Mouse (Mus musculus): ENCODE results near the gene Ndufc1.
"Not testable (repeated sequence)": the region's sequence is repeated elsewhere in the genome, so short reads cannot be mapped to it uniquely, and the experiment has no call there.

Gene Ndufc1

GRCm38 (mm10) chr3:51395461-51396145 is 13.2 kb downstream of the Ndufc1 start:
- no peak for DNase-seq

DNA sequence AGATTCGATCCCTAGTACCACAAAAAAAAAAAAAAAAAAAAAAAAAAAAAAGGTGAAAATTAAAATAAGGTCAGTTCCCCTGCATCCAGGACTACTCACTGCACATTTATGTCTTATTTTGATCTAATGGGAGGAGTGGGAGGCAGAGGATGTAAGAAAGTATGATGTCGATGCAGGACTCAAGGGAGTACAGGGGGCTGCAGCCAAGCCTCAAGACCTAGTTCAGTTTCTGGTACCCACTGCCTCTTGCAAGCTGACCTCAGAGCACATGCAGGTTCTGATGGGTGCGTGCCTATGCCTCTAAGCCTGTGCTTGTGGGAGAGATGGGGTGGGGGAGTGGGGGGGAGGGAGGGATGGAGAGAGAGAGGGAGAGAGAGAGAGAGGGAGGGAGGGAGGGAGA is 13.9 kb downstream of the Ndufc1 start:
- DNase-seq = no peak

DNA sequence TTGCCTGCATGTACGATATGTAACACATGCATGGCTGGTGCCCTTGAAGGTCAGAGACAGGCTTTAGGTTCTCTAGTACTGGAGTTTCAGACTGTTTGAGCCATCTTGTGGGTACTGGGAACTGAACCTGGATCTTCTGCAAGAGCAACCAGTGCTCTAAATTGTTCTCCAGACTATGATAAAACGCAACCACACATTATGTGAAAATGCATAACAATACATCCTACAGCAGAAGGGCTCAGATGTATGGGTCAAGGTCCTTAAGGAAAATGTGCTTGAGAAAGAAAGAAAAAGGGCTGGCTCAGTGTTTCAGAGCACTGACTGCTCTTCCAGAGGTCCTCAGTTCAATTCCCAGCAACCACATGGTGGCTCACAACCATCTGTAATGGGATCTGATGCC is 15.1 kb downstream of the Ndufc1 start:
- no peak for DNase-seq

DNA sequence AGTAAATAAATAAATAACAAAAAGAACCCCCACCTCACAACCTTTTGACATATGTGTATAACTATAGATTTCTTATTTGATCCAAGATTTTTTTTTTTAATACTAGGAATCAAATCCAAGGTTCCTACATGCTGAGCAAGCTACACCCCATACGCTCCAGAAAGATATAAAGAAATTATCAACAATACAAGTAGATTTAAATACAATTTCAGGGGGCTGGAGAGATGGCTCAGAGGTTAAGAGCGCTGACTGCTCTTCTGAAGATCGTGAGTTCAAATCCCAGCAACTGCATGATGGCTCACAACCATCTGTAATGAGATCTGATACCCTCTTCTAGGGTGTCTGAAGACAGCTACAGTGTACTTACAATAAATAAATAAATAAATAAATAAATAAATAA is 15.8 kb downstream of the Ndufc1 start:
- DNase-seq = not testable (repeated sequence)

GRCm38 (mm10) chr3:51391591-51391990 is 17.2 kb downstream of the Ndufc1 start:
- no peak for DNase-seq

GRCm38 (mm10) chr3:51391095-51391494 is 17.7 kb downstream of the Ndufc1 start:
- no peak for DNase-seq

DNA sequence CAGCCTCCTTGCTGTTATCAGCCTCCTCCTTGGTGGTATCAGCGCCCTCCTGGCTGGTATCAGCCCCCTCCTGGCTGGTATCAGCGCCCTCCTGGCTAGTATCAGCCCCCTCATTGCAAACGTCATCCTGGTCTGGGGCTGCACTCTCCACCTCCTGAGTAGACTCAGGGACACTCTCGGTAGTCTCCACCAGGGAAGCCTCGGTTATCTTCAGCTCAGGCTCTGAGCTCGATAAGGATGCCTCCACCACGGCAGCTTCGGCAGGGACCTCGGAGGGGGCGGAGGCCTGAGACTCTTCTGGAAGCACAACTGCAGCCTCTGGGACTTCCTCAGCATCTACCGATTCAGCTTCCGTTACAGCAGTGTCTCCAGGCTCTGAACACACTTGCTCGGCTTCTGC is 19.9 kb downstream of the Ndufc1 start:
- no peak for DNase-seq

- DNase-seq = peak; percentile 55
These were observed 20.9 kb downstream of the Ndufc1 start for GRCm38 (mm10) chr3:51387868-51388381.

GRCm38 (mm10) chr3:51387134-51387451 is 21.7 kb downstream of the Ndufc1 start:
- DNase-seq = no peak

- DNase-seq = peak; percentile 47
These were observed 22.2 kb downstream of the Ndufc1 start for GRCm38 (mm10) chr3:51386441-51387133.

DNA sequence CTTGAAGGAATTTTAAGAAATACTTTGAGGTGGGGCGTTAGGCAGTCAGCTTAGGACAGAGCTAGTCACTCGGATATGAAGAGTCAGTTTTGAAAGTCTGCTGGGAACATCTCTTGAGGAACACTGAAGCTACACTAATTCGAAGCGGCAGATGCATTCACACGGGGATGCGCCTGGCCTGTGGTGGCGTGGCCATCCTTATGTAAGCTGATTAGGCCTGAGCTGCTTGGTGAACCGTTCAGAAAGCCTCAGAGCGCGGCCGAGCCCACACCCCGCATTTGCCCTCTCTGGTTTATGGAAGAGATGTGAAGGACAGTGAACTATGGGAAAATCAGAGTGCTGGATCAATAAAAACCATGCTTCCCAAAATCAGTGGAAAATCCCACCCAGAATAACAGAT is 25.4 kb downstream of the Ndufc1 start:
- DNase-seq = no peak

GRCm38 (mm10) chr3:51380660-51381014 is 28.2 kb downstream of the Ndufc1 start:
- no peak for DNase-seq

- DNase-seq = peak; percentile 56
These were observed 28.8 kb downstream of the Ndufc1 start for GRCm38 (mm10) chr3:51379786-51380659.

- no peak for DNase-seq
These were observed 30.2 kb downstream of the Ndufc1 start for GRCm38 (mm10) chr3:51378665-51378946.

DNA sequence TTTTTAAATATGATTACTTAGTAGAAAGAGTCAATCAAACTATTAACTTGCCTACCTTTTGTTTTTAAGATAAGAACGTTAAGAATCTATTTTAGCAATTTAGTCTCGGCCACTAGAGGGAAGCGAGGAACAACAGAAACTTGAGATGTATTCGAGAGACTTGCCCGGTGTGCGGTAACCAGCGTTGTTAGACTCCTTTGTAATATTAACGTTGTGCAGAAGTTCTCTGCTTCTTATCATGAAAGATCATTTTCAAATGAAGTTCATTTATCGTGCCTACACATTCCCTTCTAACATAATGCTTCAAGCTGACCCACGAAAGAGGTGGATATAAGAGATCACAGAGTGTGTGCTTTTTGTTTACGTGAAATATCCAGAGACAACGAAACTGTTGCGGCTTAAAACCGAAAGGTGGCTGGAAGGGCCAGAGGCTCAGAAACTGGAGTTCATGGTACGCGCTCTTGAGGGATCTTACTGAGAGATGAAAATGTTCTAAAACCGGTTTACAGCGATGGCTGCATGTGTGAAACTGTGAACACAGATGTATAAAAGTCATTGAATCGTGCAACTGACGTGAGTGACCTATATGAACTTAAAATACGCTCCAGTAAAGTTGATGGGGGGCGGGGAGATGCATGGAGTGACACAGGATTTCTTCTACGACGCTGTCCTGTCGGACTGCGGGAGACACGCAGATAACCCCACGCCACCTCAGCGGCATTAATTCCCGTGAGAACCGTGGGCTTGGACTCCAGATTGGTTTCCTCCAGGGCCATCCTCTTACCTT is 30.7 kb downstream of the Ndufc1 start:
- DNase-seq = peak; percentile 54

DNA sequence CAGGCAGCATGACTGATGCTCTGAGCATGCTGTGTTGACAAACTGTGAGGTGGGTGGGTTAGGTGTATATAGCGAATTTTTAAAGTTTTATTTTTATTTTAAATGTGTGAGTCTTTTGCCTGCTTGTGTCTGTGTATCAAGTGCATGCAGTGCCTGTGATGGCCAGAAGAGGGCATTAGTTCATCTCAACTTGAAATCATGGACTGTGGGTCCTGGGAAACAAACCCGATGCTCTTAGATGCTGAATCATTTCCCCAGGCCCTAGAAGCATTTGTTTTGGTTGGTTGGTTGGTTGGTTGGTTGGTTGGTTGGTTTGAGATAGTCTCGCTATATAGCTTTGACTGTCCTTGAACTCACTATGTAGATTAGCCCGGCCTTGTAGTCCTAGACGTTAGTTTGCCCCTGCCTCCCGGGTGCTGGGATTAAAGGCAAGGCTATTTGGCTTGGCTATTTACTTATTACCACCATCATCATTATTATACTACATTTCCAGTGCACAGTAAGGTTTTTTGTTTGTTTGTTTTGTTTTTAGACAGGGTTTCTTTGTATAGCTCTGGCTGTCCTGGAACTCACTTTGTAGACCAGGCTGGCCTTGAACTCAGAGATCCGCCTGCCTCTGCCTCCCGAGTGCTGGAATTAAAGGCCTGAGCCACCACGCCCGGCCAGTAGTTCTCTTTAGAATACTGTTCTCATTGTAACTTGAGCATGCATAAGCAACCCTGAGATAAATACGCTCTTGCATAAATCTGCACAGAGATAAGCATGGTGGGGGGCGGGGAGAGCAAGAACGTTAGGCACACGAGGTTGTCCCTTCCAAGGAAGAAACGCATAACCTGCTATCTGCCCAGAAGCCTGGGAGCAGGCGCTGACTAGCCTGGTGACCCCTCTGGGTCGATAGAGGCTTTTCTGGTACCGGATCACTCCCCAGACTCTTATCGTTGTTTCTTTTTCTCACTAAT is 33.2 kb downstream of the Ndufc1 start:
- peak; percentile 80 for DNase-seq

GRCm38 (mm10) chr3:51373544-51373943 is 35.2 kb downstream of the Ndufc1 start:
- DNase-seq = no peak

DNA sequence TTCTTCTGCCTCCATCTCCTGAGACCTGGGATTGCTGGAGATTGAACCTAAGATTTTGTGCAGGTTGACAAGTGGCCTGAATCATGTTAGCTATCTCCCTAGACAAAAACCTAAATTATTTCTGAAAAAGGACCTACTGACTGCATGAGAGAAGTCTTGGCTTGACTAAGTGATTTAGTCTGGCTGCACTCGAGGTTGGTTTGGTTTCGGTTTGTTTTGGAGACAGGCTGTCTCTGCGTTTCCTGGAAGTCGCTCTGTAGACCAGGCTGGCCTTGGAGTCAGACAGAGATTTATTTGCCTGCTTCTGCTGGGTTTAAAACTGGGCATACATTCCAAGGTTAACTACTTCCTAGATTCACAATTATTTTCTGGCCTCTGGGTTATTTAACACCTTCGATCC is 35.9 kb downstream of the Ndufc1 start:
- DNase-seq = no peak

DNA sequence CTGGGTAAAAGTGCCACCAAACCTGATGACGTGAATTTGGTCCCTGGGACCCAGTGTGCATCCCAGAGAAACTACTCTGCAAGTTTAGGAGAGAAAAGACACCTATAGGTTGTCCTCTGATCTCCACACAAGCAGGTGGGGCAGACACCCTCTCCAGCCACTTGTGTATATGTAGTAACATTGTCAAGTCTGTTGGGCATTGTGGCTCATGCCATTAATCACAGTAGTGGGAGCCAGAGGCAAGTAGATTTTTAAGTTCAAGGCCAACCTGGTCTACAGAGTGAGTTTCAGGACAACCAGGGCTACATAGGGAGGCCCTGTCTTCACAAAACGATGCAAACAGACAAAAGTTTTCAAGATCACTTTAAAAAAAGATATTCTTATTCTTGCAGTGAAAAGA is 37.0 kb downstream of the Ndufc1 start:
- DNase-seq = no peak

DNA sequence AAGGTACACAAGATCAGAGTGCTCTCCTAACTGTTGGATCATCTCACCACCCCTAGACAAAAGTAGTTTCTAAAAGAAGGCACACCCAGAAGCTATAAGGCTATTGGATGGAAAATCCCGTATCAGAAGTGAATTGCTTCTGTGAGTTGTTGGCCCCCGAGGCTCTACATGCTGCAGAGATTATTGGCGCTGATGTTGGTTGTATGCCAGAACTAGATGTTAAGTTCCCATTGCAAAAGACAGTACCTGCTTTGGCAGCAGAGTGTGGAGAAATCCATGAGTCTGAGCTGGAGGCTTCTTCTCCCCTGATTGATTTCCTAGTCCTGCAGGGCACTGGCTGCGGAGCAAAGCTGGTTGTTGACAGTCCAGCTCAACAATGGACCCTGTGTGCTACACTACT is 40.8 kb downstream of the Ndufc1 start:
- no peak for DNase-seq

- no peak for DNase-seq
These were observed 41.9 kb downstream of the Ndufc1 start for GRCm38 (mm10) chr3:51366926-51367325.

DNA sequence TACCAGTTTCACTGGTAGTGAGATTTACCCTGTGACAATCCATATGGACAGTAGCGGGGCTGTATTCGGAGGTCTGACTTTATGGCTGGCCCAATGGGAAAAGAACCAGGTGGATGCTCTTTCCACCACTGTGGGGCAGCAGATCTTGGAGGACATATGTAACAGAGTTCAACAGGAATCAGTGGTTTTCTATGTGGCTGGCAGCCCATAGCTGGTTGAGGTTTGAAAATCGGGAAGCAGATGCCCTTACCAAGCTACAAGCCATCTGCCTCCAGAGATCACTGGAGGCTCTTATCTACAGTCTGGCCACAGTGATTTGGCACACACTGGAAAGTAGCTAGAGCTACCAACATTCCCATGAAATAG is 43.3 kb downstream of the Ndufc1 start:
- no peak for DNase-seq

All from kidney, postnatal 10 days (tissue).